Mouse (Mus musculus) liver, adult 2 months (tissue): ENCODE measurements around the gene Rims1.

Source experiments
- CTCF ChIP-seq: fragments of 200-500 bp; IDR thresholded peaks from 2 replicates; pipeline ENCODE4 v1.5.1; 2011; ENCODE audit warnings: low read depth, low read length, control low read depth
- POLR2A ChIP-seq: fragments of 200-500 bp; IDR thresholded peaks from 2 replicates; pipeline ENCODE4 v1.6.1; 2011; ENCODE audit warnings: low read length, control low read depth; ENCODE audit not compliant: insufficient read depth; ENCODE audit errors: extremely low read depth

DNA sequence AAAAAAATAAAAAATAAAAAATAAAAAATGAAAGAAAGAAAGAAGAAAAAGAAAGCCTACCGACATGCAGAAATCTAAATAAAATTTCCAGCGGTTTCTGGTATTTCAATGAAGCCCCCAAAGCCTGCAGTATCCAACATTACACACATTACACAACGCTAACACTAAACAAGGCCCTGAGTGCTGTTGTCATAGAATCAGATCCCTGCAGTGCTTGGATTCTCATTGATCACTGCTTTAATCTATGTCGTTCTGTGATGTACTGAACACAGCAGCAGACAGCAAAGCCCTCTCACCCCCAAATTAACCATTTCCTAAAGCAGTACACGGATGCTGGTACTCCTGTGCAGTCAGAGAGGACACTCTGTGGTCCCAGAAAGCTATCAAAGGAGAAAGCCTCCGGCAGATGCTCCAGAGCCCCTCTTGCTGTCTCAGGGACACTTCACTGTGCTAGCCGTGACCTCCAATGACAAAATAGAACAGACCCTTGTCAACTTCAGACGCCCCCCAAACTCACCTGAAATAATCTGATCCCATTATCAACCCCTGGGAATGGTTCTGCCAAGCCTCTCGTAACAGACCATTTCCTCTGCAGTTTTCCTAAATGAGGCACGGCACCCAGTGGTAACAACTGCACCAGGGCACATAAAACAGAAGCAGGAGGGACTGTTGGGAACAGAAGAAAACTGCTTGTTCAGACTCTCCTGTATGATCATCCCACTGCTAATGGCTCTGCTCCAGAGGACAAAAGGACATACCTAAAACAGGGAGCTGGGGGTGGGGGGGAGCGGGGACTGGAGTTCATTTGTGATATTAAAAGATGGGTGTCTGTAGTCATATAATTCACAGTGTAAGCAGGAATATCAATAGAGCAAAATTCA, 296.8 kb downstream of the Rims1 start:
- no peak for TF ChIP-seq CTCF
- TF ChIP-seq POLR2A = no peak
